Mouse (Mus musculus) thymus, adult 2 months (tissue): ENCODE measurements around the gene Zfp618.

Experiments used
- CTCF ChIP-seq: fragments of 200-500 bp; IDR thresholded peaks from 2 replicates; pipeline ENCODE4 v1.5.1; 2012; ENCODE audit warnings: mild to moderate bottlenecking, control low read depth, low read length, moderate library complexity, borderline replicate concordance; ENCODE audit not compliant: control insufficient read depth, poor library complexity, insufficient read depth; ENCODE audit errors: extremely low read depth
- POLR2A ChIP-seq: fragments of 200-500 bp; IDR thresholded peaks from 2 replicates; pipeline ENCODE4 v1.6.1; 2012; ENCODE audit warnings: mild to moderate bottlenecking, low read length, control low read depth, moderate library complexity; ENCODE audit not compliant: control insufficient read depth, poor library complexity, insufficient read depth; ENCODE audit errors: extremely low read depth

DNA sequence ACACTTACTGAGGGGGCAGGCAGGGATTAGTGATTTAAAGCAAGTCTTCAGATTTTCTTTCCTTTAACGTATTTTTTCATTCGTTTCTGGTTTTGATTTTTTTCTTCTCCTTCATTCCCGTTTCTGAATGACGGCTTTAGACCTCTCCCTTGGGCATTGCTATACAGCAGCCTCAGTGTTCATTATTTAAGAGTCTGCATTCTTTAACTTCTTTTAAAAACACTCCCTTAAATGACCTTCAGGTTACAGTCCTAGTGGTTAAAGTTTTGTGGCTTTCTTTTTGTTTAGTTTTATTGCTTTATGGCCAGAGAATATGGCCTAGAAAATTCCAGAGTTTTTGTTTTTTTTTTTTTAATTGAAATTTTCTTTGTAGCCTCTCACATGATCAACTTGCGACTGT, 64.8 kb downstream of the Zfp618 start:
- TF ChIP-seq CTCF (no peak), POLR2A (no peak)
